Mouse (Mus musculus) naive thymus-derived CD4-positive, alpha-beta T cell, adult 2 months (primary cell): Measurements from ENCODE around the gene Vwde.

Experiments used
- DNase-seq: peaks from one replicate; pipeline ENCODE4 v3.0.0-alpha.2; 2011; ENCODE audit warnings: low read depth

The Vwde gene

GRCm38 (mm10) chr6:13224596-13225227 lies at the start of gene Vwde:
Gene Vwde, minus strand, starts transcription at chr6:13224965.
- DNase-seq = no peak

- no peak for DNase-seq
Measured at GRCm38 (mm10) chr6:13255341-13255740, 30.6 kb upstream of the Vwde start.

GRCm38 (mm10) chr6:13248317-13248969 lies 23.7 kb upstream of the Vwde start:
- peak; percentile 10 for DNase-seq

- no peak for DNase-seq
Measured at GRCm38 (mm10) chr6:13206157-13206556, 18.6 kb downstream of the Vwde start.

- no peak for DNase-seq
Measured at GRCm38 (mm10) chr6:13197486-13197885, 27.3 kb downstream of the Vwde start.

- no peak for DNase-seq
Measured at GRCm38 (mm10) chr6:13186836-13187235, 37.9 kb downstream of the Vwde start.

GRCm38 (mm10) chr6:13180061-13180460 lies 44.7 kb downstream of the Vwde start:
- DNase-seq = no peak

GRCm38 (mm10) chr6:13169459-13170150 lies 55.2 kb downstream of the Vwde start:
- no peak for DNase-seq

GRCm38 (mm10) chr6:13166240-13166937 lies 58.4 kb downstream of the Vwde start:
- DNase-seq = no peak

- DNase-seq = no peak
Measured at GRCm38 (mm10) chr6:13159437-13159836, 65.3 kb downstream of the Vwde start.

- DNase-seq = no peak
Measured at GRCm38 (mm10) chr6:13153888-13154697, 70.7 kb downstream of the Vwde start.

GRCm38 (mm10) chr6:13152062-13152640 lies 72.6 kb downstream of the Vwde start:
- peak; percentile 30 for DNase-seq

- DNase-seq = no peak
Measured at GRCm38 (mm10) chr6:13137255-13137654, 87.5 kb downstream of the Vwde start.

- no peak for DNase-seq
Measured at GRCm38 (mm10) chr6:13108662-13109061, 116.1 kb downstream of the Vwde start.
